Mouse (Mus musculus): ENCODE measurements around the gene Snca. TPM values are rescaled to one million over a fixed set of nuclear protein-coding genes. Genes with fewer than 3 reads are reported as not detected.

The Snca gene
- polyA plus RNA-seq, 1 experiment from 2014 or later: 6.5 TPM

DNA sequence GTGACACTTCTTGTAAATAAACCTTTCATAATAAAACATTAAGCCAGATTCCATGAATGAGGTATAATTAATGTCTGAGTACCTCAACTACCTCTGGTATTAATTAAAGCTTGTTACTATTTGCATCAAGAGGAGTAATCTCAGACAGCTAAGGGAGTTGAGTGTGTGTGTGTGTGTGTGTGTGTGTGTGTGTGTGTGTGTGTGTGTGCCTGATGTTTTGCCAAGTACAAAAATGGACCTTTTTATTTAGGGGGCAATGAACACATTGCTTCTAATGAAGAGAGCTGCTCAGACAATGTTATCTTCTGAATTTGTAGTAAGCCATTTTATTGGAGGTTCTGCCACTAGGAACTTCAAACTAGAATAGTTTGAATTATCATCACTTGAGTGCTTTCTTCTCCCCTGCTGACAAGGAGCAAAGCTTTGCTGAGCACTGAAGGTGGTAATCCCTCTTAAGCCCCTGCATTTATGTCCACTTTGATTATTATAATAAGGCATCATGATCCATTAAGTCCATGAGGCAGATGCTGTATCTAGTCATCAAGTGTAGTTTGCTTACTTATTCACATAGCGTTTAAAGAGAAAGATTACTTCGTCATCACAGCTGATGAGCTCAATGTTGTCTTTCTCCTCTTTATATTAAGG, 88.1 kb downstream of the Snca start:
- Histone ChIP-seq H3K4me2 (replicated peaks; ENCODE audit: low read depth) (no peak overlapping the region), H3K4me3 (ENCODE audit: low read depth, low read length) (no peak overlapping the region), H3K4me1 (replicated peaks; ENCODE audit: control insufficient read depth, insufficient read depth) (no peaks in the 10 kb centered on the region), H3K9ac (ENCODE audit: low read length) (no peak overlapping the region), H3K27me3 (ENCODE audit: control insufficient read depth, insufficient read depth, low read length) (no peaks in the 10 kb centered on the region), H3K36me3 (ENCODE audit: control insufficient read depth, insufficient read depth, low read length) (no peaks in the 10 kb centered on the region), H3K9me3 (ENCODE audit: control insufficient read depth, low read length) (no peaks in the 10 kb centered on the region), H3K27ac (replicated peaks) (no peak overlapping the region)
- ATAC-seq (ENCODE audit: low FRiP score, low TSS enrichment) (no peak), DNase-seq (ENCODE audit: low spot score) (no peak)
- TF ChIP-seq EP300 (optimal IDR thresholded peaks at IDR 0.05) (no peak), CTCF (IDR thresholded peaks at IDR 0.05; ENCODE audit: low read depth) (no peak)
- WGBS: 83% methylated on average over 2 of the region's 2 CpGs

DNA sequence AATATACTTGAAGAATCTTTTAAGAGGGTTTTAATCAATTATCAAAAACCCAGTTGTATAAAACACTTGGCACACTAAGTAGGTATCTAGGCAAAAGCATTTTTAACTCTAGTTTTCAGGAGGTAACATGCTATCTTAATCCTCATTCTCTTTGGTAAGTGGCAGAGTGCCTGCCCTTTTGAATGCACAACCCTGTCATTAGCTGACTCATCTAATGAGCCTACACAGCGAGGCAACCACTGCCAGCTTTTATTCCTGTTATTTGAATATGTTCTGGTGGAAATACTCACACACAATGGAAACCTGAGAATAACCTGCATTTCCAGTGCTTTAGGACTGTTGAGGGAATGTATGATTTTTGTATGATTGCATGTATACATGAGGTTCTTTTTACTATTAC, 89.9 kb downstream of the Snca start:
- Histone ChIP-seq H3K4me2 (replicated peaks; ENCODE audit: low read depth) (no peak overlapping the region), H3K27ac (replicated peaks) (no peak overlapping the region), H3K9ac (ENCODE audit: low read length) (no peak overlapping the region), H3K4me1 (replicated peaks; ENCODE audit: control insufficient read depth, insufficient read depth) (no peaks in the 10 kb centered on the region), H3K36me3 (ENCODE audit: control insufficient read depth, insufficient read depth, low read length) (no peaks in the 10 kb centered on the region), H3K9me3 (ENCODE audit: control insufficient read depth, low read length) (no peaks in the 10 kb centered on the region), H3K27me3 (ENCODE audit: control insufficient read depth, insufficient read depth, low read length) (no peaks in the 10 kb centered on the region), H3K4me3 (ENCODE audit: low read depth, low read length) (no peak overlapping the region)
- ATAC-seq (ENCODE audit: low FRiP score, low TSS enrichment): no peak
- WGBS: 43% methylated on average over 1 of the region's 1 CpGs
- no peak for DNase-seq (ENCODE audit: low spot score)
- TF ChIP-seq EP300 (optimal IDR thresholded peaks at IDR 0.05) (no peak), CTCF (IDR thresholded peaks at IDR 0.05; ENCODE audit: low read depth) (no peak)

DNA sequence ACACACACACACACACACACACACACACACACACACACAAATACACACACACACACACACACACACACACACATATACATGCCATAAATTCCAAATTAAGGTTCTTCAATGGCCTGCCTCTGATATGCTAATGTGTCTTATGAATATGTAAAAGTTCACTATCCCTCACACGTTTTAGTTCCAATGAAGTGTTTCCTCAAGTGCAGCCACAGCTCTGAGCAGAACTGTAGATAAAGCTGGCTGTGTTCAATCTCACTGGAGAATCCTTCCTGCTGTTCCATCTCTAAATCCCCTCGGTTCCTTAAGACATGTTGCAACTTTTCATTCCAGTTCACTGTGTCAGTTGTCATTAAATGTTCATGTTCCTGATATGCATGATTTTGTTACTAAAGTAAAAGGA, 98.5 kb downstream of the Snca start:
- H3K27ac ChIP-seq (replicated peaks): no peak overlapping the region
- H3K36me3 ChIP-seq (ENCODE audit: control insufficient read depth, insufficient read depth, low read length): no peaks in the 10 kb centered on the region
- H3K4me1 ChIP-seq (replicated peaks; ENCODE audit: control insufficient read depth, insufficient read depth): no peaks in the 10 kb centered on the region
- WGBS: 62% methylated on average over 2 of the region's 2 CpGs
- no peaks in the 10 kb centered on the region for H3K27me3 ChIP-seq (ENCODE audit: control insufficient read depth, insufficient read depth, low read length)
- no peak for ATAC-seq (ENCODE audit: low FRiP score, low TSS enrichment)
- H3K9ac ChIP-seq (ENCODE audit: low read length): no peak overlapping the region
- no peak overlapping the region for H3K4me3 ChIP-seq (ENCODE audit: low read depth, low read length)
- TF ChIP-seq CTCF (IDR thresholded peaks at IDR 0.05; ENCODE audit: low read depth): no peak
- no peak for TF ChIP-seq EP300 (optimal IDR thresholded peaks at IDR 0.05)
- no peaks in the 10 kb centered on the region for H3K9me3 ChIP-seq (ENCODE audit: control insufficient read depth, low read length)
- DNase-seq (ENCODE audit: low spot score): no peak
- no peak overlapping the region for H3K4me2 ChIP-seq (replicated peaks; ENCODE audit: low read depth)

DNA sequence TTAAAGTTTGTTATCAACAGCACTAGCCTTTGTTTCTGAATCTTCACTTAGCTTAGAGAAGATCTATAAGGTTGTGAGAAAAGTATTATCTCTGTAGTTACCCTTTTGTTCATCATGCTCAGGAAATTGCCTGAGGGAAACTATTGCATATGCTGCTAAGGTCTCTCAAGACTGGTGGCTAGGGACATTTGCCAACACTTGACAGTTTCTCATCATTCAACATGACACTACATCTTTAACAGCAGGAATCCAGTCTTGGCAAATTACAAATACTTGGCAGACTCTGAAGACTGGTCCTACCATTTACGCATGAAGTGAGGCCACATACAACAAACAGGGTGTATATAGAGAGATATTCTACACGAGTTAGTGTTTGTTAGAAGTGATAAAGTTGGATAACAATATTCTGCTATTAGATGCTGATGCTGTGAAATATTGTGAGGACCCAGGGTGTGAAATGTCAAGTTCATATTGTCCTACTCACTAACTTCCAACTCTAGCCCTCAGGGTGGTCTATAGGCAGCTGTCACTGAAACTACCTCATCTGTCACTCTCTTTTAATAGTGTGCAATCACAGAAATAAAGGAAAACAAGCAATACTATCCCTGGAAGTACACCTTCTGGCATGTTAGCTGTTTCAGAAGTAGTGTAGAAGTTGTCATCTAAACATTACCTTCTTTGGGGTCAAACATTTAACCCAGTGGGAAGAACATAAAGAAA, 105.4 kb downstream of the Snca start:
- no peaks in the 10 kb centered on the region for H3K4me1 ChIP-seq (replicated peaks; ENCODE audit: control insufficient read depth, insufficient read depth)
- H3K27ac ChIP-seq (replicated peaks): no peak overlapping the region
- H3K4me2 ChIP-seq (replicated peaks; ENCODE audit: low read depth): no peak overlapping the region
- H3K9ac ChIP-seq (ENCODE audit: low read length): no peak overlapping the region
- H3K36me3 ChIP-seq (ENCODE audit: control insufficient read depth, insufficient read depth, low read length): no peaks in the 10 kb centered on the region
- no peaks in the 10 kb centered on the region for H3K9me3 ChIP-seq (ENCODE audit: control insufficient read depth, low read length)
- H3K27me3 ChIP-seq (ENCODE audit: control insufficient read depth, insufficient read depth, low read length): no peaks in the 10 kb centered on the region
- 53% methylated on average over 2 of the region's 2 CpGs for WGBS
- DNase-seq (ENCODE audit: low spot score) (no peak), ATAC-seq (ENCODE audit: low FRiP score, low TSS enrichment) (no peak)
- H3K4me3 ChIP-seq (ENCODE audit: low read depth, low read length): no peak overlapping the region
- no peak for TF ChIP-seq CTCF (IDR thresholded peaks at IDR 0.05; ENCODE audit: low read depth)
- TF ChIP-seq EP300 (optimal IDR thresholded peaks at IDR 0.05): no peak

DNA sequence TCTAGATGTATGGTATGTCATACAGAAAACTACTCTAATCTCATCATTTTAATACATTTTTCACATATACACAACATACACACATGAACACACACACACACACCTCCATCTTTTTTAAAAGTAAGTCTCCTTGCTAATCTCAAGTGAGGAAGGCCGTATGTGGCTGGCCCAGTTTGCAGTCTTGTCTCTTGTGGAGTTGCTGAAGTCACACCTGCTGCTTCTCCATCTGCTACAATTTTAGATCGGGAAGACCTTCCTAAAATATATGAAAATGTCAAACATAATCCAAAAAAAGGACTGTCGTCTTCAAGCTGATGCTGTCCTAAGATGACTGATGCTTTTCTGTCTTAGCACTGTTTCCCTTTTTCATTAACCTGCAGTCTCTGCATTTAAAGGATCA, 112.1 kb downstream of the Snca start:
- no peak for ATAC-seq (ENCODE audit: low FRiP score, low TSS enrichment)
- 79% methylated on average over 3 of the region's 3 CpGs for WGBS
- DNase-seq (ENCODE audit: low spot score): no peak
- Histone ChIP-seq H3K27ac (replicated peaks) (no peak overlapping the region), H3K4me1 (replicated peaks; ENCODE audit: control insufficient read depth, insufficient read depth) (no peaks in the 10 kb centered on the region), H3K4me2 (replicated peaks; ENCODE audit: low read depth) (no peak overlapping the region), H3K4me3 (ENCODE audit: low read depth, low read length) (no peak overlapping the region), H3K27me3 (ENCODE audit: control insufficient read depth, insufficient read depth, low read length) (no peaks in the 10 kb centered on the region), H3K9ac (ENCODE audit: low read length) (no peak overlapping the region), H3K36me3 (ENCODE audit: control insufficient read depth, insufficient read depth, low read length) (no peaks in the 10 kb centered on the region), H3K9me3 (ENCODE audit: control insufficient read depth, low read length) (no peaks in the 10 kb centered on the region)
- TF ChIP-seq EP300 (optimal IDR thresholded peaks at IDR 0.05) (no peak), CTCF (IDR thresholded peaks at IDR 0.05; ENCODE audit: low read depth) (no peak)

DNA sequence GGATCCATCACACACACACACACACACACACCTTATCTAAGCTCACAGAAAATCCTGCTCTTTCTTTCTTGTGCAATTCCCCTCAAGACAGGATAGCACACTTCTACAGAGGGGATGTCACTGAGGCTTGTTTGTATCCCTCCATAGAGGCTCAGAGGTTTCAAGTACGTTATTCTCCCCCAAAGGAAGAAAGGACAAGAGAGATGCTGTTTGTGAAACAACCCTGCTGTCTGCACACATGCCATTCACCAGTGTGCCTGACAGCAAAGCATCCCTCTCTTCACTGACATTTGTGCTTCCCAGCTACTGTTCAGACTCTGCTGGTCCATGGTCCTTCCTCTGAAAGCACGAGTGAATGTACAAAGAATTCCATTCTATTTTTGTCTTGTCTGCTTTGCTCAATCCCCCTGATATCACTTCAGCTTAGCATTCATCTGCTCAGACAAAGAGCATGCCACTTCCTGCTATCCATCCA, 119.6 kb downstream of the Snca start:
- H3K27ac ChIP-seq (replicated peaks): no peak overlapping the region
- no peaks in the 10 kb centered on the region for H3K27me3 ChIP-seq (ENCODE audit: control insufficient read depth, insufficient read depth, low read length)
- 20% methylated on average over 2 of the region's 2 CpGs for WGBS
- TF ChIP-seq EP300 (optimal IDR thresholded peaks at IDR 0.05): no peak
- TF ChIP-seq CTCF (IDR thresholded peaks at IDR 0.05; ENCODE audit: low read depth): no peak
- no peaks in the 10 kb centered on the region for H3K36me3 ChIP-seq (ENCODE audit: control insufficient read depth, insufficient read depth, low read length)
- no peak overlapping the region for H3K4me2 ChIP-seq (replicated peaks; ENCODE audit: low read depth)
- H3K4me1 ChIP-seq (replicated peaks; ENCODE audit: control insufficient read depth, insufficient read depth): no peaks in the 10 kb centered on the region
- no peaks in the 10 kb centered on the region for H3K9me3 ChIP-seq (ENCODE audit: control insufficient read depth, low read length)
- DNase-seq (ENCODE audit: low spot score): no peak
- no peak overlapping the region for H3K4me3 ChIP-seq (ENCODE audit: low read depth, low read length)
- no peak for ATAC-seq (ENCODE audit: low FRiP score, low TSS enrichment)
- H3K9ac ChIP-seq (ENCODE audit: low read length): no peak overlapping the region

All from stomach, postnatal 0 days (tissue).